Mouse (Mus musculus): ENCODE measurements around the gene Gga1. TPM values are rescaled to one million over a fixed set of nuclear protein-coding genes. Genes with fewer than 3 reads are reported as not detected.
A peak's percentile ranks its signal among the peaks of the same experiment; 100 is the strongest.

Gene Gga1
- polyA plus RNA-seq, 1 experiment, result 71.2 TPM

DNA sequence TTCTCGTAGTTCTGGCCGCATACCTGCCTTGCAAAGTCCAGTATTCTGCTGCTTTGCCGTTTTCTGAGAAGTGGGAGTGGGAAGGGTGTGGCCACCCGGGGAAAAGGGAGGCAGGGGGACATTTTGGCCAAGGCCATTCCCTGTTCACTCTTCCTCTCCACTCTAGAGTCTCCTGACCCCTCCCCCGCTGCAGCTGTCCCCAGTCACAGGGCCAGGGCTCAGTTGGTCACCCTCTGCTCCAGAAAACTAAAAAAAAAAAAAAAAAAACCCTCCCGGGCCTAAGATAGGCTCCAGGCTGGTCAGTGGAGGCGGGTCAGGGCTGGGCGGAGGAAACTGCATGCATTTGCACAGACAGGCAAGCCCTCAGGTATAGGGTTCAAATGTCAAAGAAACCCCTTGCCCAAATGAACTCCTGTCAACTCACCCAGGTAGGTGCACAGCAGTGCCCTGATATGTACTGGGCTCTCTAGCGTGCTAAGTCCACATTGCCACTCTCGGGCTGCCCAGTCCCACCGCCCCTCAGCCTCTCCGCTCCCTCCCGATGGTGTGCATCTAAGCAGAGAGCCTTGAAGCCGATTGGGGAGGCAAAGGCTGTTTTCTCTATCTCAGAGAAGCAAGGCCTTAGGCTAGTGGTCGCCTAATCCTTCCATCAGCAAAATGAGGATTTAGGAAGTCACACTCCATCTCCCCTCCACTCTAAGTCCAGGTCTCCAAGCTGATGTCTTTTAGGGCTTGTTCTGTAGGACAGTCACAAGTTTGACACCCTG is 50.2 kb downstream of the Gga1 start:
- TF ChIP-seq MAX (IDR thresholded peaks at IDR 0.05) (peak; percentile 10), CTCF (IDR thresholded peaks at IDR 0.05; ENCODE audit: control insufficient read depth, insufficient read depth, insufficient read length) (no peak), USF1 (IDR thresholded peaks at IDR 0.05; ENCODE audit: low read depth) (no peak), MYOD1 (IDR thresholded peaks at IDR 0.05; ENCODE audit: control insufficient read depth, insufficient read length, low read depth) (peak; percentile 18)
- Histone ChIP-seq H3ac (ENCODE audit: control insufficient read depth, insufficient read length, low read depth) (peak overlapping the region; percentile 99), H3K79me3 (ENCODE audit: low read depth) (peaks cover 27% of the 10 kb centered on the region), H3K27me3 (ENCODE audit: control insufficient read depth, insufficient read depth, insufficient read length) (no peaks in the 10 kb centered on the region), H3K4me3 (ENCODE audit: insufficient read depth, poor library complexity, severe bottlenecking) (peak overlapping the region; percentile 99), H3K79me2 (ENCODE audit: control insufficient read depth, insufficient read depth) (peaks cover 37% of the 10 kb centered on the region), H3K36me3 (ENCODE audit: control insufficient read depth, insufficient read depth) (peaks cover 33% of the 10 kb centered on the region)

DNA sequence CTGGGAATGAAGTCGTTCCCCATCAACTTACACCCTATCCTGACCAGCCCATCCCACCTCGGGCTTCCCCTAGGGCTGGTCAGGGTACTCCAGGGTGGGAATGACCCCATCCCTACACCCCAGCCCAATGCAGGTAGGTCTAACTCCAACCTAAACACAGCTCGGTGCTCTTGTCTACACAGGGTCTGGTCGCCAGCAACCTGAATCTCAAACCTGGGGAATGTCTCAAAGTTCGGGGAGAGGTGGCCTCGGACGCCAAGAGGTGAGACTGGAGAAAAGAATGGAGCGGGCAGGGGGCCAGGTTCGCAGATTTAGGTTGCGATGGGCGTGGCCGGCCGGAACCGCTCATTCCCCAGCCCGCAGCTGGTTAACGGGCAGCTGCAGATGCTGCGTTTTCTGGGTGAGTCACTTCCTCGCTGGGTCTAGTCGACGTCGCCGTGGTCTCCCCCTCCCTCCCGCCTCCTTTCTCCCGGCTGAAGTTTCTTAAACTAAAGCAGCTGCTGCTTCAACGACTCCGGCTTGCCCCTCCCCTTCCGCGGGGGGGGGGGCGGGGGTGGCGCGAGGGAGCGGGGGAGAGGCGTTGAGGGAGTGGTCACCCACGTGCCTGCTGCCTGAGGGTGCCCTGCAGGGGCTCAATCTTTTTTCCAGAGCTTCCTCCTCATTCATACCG is 50.9 kb downstream of the Gga1 start:
- Histone ChIP-seq H3K79me2 (ENCODE audit: control insufficient read depth, insufficient read depth) (peaks cover 37% of the 10 kb centered on the region), H3ac (ENCODE audit: control insufficient read depth, insufficient read length, low read depth) (peak overlapping the region; percentile 99), H3K4me3 (ENCODE audit: insufficient read depth, poor library complexity, severe bottlenecking) (peak overlapping the region; percentile 99), H3K79me3 (ENCODE audit: low read depth) (peaks cover 27% of the 10 kb centered on the region), H3K27me3 (ENCODE audit: control insufficient read depth, insufficient read depth, insufficient read length) (no peaks in the 10 kb centered on the region), H3K36me3 (ENCODE audit: control insufficient read depth, insufficient read depth) (peaks cover 33% of the 10 kb centered on the region)
- TF ChIP-seq MYOD1 (IDR thresholded peaks at IDR 0.05; ENCODE audit: control insufficient read depth, insufficient read length, low read depth), result peak; percentile 89
- no peak for TF ChIP-seq CEBPB (IDR thresholded peaks at IDR 0.05; ENCODE audit: low read depth)
- peak; percentile 62 for TF ChIP-seq USF1 (IDR thresholded peaks at IDR 0.05; ENCODE audit: low read depth)
- TF ChIP-seq FOSL1 (IDR thresholded peaks at IDR 0.05; ENCODE audit: insufficient read depth, low read length, poor library complexity, severe bottlenecking), result peak; percentile 43
- peak; percentile 85 for TF ChIP-seq MAX (IDR thresholded peaks at IDR 0.05)

DNA sequence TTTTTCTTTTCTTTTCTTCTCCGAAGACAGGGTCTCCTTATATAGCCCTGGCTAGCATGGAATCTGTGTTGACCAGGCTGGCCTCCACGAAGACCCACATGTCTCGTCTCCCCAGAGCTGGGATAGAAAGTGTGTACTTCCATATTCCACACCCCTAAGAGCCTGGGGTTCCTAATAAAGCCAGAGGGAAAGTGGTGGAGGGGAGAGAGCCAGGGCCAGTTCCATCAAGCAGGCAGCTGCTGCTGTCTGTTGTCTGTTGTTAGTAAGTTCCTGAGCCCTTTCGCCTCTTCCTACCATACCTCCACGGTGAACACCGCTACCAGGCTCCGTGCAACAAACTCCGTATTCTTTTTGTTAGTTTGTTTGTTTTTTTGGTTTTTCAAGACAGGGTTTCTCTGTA is 51.5 kb downstream of the Gga1 start:
- peak overlapping the region; percentile 99 for H3K4me3 ChIP-seq (ENCODE audit: insufficient read depth, poor library complexity, severe bottlenecking)

DNA sequence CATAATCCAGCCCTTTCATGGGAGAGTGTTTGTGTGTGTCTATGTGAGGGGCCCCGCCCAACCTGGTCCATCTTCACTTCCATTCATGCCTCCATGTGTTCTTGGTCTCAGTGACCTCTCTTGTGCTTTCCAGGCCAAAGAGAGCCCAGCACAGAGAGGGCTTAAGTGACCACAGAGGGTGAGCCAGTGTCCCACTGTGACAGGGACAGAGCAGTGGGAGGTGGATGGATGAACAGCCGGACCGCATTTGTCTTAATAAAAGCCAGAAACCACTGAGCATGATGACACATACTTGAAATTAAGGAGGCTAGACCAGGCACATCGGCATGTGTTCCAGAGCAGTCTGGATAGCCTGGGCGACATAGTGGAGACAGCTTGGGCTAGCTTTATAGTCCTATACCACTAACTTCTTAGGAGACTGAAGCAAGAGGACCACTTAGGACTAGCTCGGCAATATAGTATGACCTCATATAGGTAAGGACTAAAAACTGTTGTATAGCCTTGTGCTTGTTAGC is 53.3 kb downstream of the Gga1 start:
- TF ChIP-seq MAX (IDR thresholded peaks at IDR 0.05), result no peak
- TF ChIP-seq CEBPB (IDR thresholded peaks at IDR 0.05; ENCODE audit: low read depth), result no peak
- TF ChIP-seq MYOD1 (IDR thresholded peaks at IDR 0.05; ENCODE audit: control insufficient read depth, insufficient read length, low read depth), result no peak
- no peak for TF ChIP-seq USF1 (IDR thresholded peaks at IDR 0.05; ENCODE audit: low read depth)
- TF ChIP-seq MYOG (IDR thresholded peaks at IDR 0.05; ENCODE audit: control insufficient read depth, extremely low read depth, insufficient read length), result no peak
- TF ChIP-seq CTCF (IDR thresholded peaks at IDR 0.05; ENCODE audit: control insufficient read depth, insufficient read depth, insufficient read length), result no peak
- no peak for TF ChIP-seq FOSL1 (IDR thresholded peaks at IDR 0.05; ENCODE audit: insufficient read depth, low read length, poor library complexity, severe bottlenecking)
- Histone ChIP-seq H3ac (ENCODE audit: control insufficient read depth, insufficient read length, low read depth) (peak overlapping the region; percentile 20), H3K79me2 (ENCODE audit: control insufficient read depth, insufficient read depth) (peaks cover 41% of the 10 kb centered on the region), H3K36me3 (ENCODE audit: control insufficient read depth, insufficient read depth) (peaks cover 33% of the 10 kb centered on the region), H3K4me3 (ENCODE audit: insufficient read depth, poor library complexity, severe bottlenecking) (no peak overlapping the region), H3K79me3 (ENCODE audit: low read depth) (peaks cover 30% of the 10 kb centered on the region), H3K27me3 (ENCODE audit: control insufficient read depth, insufficient read depth, insufficient read length) (no peaks in the 10 kb centered on the region)

More for the DNA sequence above, 51.5 kb downstream of the Gga1 start:
- Histone ChIP-seq H3K27me3 (ENCODE audit: control insufficient read depth, insufficient read depth, insufficient read length) (no peaks in the 10 kb centered on the region), H3K79me2 (ENCODE audit: control insufficient read depth, insufficient read depth) (peaks cover 37% of the 10 kb centered on the region), H3K36me3 (ENCODE audit: control insufficient read depth, insufficient read depth) (peaks cover 33% of the 10 kb centered on the region), H3K79me3 (ENCODE audit: low read depth) (peaks cover 27% of the 10 kb centered on the region), H3ac (ENCODE audit: control insufficient read depth, insufficient read length, low read depth) (peak overlapping the region; percentile 84)
- no peak for TF ChIP-seq CTCF (IDR thresholded peaks at IDR 0.05; ENCODE audit: control insufficient read depth, insufficient read depth, insufficient read length)
- TF ChIP-seq MYOG (IDR thresholded peaks at IDR 0.05; ENCODE audit: control insufficient read depth, extremely low read depth, insufficient read length), result no peak
- TF ChIP-seq CEBPB (IDR thresholded peaks at IDR 0.05; ENCODE audit: low read depth), result no peak
- TF ChIP-seq MAX (IDR thresholded peaks at IDR 0.05), result peak; percentile 5
- no peak for TF ChIP-seq FOSL1 (IDR thresholded peaks at IDR 0.05; ENCODE audit: insufficient read depth, low read length, poor library complexity, severe bottlenecking)
- TF ChIP-seq USF1 (IDR thresholded peaks at IDR 0.05; ENCODE audit: low read depth), result no peak
- TF ChIP-seq MYOD1 (IDR thresholded peaks at IDR 0.05; ENCODE audit: control insufficient read depth, insufficient read length, low read depth), result peak; percentile 42

DNA sequence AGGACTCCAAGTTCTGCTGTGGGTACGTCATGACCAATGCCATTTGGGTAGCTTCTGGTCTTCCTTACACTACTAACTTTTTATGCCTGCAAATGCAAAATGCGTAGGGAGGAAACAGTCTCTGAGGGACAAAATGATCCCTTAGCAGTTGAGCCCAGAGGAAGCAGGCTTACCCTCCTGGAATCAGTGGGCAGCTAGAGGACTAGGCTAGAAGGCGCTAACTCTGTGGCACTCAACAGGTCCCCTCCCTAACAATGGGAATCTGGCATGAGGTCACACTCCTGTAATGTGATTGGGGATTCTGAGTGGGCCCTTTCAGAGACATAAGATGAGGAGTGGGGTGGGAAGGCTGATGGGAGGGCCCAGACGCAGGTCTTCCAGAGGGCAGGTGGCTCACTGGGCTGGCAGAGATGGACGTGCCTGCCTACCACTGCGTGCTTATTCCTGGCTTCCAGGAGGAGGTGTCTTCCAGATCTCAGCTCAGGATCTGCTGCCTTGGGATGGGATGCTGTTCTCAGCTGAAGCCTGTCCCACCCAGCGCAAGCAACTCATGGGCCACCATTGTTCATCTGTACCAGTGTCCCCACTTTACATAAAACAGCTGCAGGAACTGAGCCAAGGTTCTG is 53.9 kb downstream of the Gga1 start:
- H3ac ChIP-seq (ENCODE audit: control insufficient read depth, insufficient read length, low read depth), result no peak overlapping the region
- H3K79me3 ChIP-seq (ENCODE audit: low read depth), result peaks cover 36% of the 10 kb centered on the region
- no peaks in the 10 kb centered on the region for H3K27me3 ChIP-seq (ENCODE audit: control insufficient read depth, insufficient read depth, insufficient read length)
- H3K4me3 ChIP-seq (ENCODE audit: insufficient read depth, poor library complexity, severe bottlenecking), result no peak overlapping the region
- peaks cover 47% of the 10 kb centered on the region for H3K79me2 ChIP-seq (ENCODE audit: control insufficient read depth, insufficient read depth)
- H3K36me3 ChIP-seq (ENCODE audit: control insufficient read depth, insufficient read depth), result peaks cover 33% of the 10 kb centered on the region
- peak; percentile 31 for TF ChIP-seq MAX (IDR thresholded peaks at IDR 0.05)
- no peak for TF ChIP-seq MYOG (IDR thresholded peaks at IDR 0.05; ENCODE audit: control insufficient read depth, extremely low read depth, insufficient read length)
- TF ChIP-seq USF1 (IDR thresholded peaks at IDR 0.05; ENCODE audit: low read depth), result peak; percentile 0
- TF ChIP-seq MYOD1 (IDR thresholded peaks at IDR 0.05; ENCODE audit: control insufficient read depth, insufficient read length, low read depth), result peak; percentile 43
- TF ChIP-seq FOSL1 (IDR thresholded peaks at IDR 0.05; ENCODE audit: insufficient read depth, low read length, poor library complexity, severe bottlenecking), result no peak
- TF ChIP-seq CTCF (IDR thresholded peaks at IDR 0.05; ENCODE audit: control insufficient read depth, insufficient read depth, insufficient read length), result no peak
- no peak for TF ChIP-seq CEBPB (IDR thresholded peaks at IDR 0.05; ENCODE audit: low read depth)

Data from C2C12 (cell line).